Mouse (Mus musculus): ENCODE measurements around the gene Gm10128.
"Not testable (repeated sequence)": the region's sequence is repeated elsewhere in the genome, so short reads cannot be mapped to it uniquely, and the experiment has no call there.

Gm10128 gene

GRCm38 (mm10) chr14:7643872-7644271, at the start of gene Gm10128:
TSS of gene Gm10128 (minus strand) at chr14:7643972.
- DNase-seq (ENCODE audit: low spot score), result not testable (repeated sequence)

- not testable (repeated sequence) for DNase-seq (ENCODE audit: low spot score)
These were observed 37.4 kb upstream of the Gm10128 start for GRCm38 (mm10) chr14:7681170-7681569.

- not testable (repeated sequence) for DNase-seq (ENCODE audit: low spot score)
These were observed 18.7 kb upstream of the Gm10128 start for GRCm38 (mm10) chr14:7662491-7662890.

GRCm38 (mm10) chr14:7658101-7659074, 14.6 kb upstream of the Gm10128 start:
- not testable (repeated sequence) for DNase-seq (ENCODE audit: low spot score)

- not testable (repeated sequence) for DNase-seq (ENCODE audit: low spot score)
These were observed 13.7 kb upstream of the Gm10128 start for GRCm38 (mm10) chr14:7657456-7657855.

GRCm38 (mm10) chr14:7595492-7595891, 48.3 kb downstream of the Gm10128 start, which contains the start of gene Gm10338:
TSS of gene Gm10338 (minus strand) at chr14:7595592.
- DNase-seq (ENCODE audit: low spot score), result not testable (repeated sequence)
